Comparison of ENCODE assay signal across 8 mouse cellular contexts in the genomic region with DNA sequence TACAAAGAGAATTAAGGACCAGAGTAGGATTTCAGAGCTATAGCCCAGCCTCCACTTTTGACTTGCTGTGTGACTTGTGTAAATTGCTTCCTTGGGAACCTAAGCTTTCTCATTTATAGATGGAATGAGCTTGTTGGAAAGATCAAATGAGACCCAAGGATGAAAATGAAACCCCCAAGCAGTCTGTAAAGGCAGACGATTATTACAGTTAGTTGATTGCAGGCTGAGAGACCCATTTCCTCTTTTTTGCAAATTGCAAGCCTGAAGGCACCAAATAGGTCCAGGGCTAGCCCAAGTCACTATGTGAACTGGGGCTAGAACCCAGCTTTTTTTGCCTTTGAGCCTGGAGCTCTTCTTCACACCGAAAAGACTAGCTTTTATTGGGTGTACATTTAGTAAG. TPM values are rescaled to one million over a fixed set of nuclear protein-coding genes. Genes with fewer than 3 reads are reported as not detected.
A peak's percentile ranks its signal among the peaks of the same experiment; 100 is the strongest.
DNase-seq lines count a peak whose midpoint lies in the region; ATAC-seq and TF ChIP-seq lines count a peak whose summit lies in the region.

No protein-coding gene starts in this region.

- peak overlapping the region; percentile 62 to 95; a peak in 3 of 4 replicates for H3K27ac ChIP-seq in heart, embryonic 14.5 days (replicated peaks in 1 of 2; ENCODE audit: control insufficient read depth in 1 of 2, insufficient read depth in 1 of 2, low read depth in 2 of 2, low read length in 2 of 2)
- H3K27ac ChIP-seq in bone marrow, adult 2 months (ENCODE audit: control insufficient read depth, insufficient read depth, low read depth, low read length, poor library complexity): peak overlapping the region; percentile 3; the same call in 1 of the 2 replicates
- peak overlapping the region; percentile 67 for H3K27ac ChIP-seq in hindbrain, embryonic 13.5 days

- TF ChIP-seq POLR2A in bone marrow, adult 2 months (IDR thresholded peaks at IDR 0.05; ENCODE audit: borderline replicate concordance, control insufficient read depth, low read depth, low read length): no peak

- ATAC-seq in heart, embryonic 14.5 days (ENCODE audit: insufficient number of reproducible peaks, insufficient read depth, low FRiP score, low read depth): no peak
- ATAC-seq in hindbrain, embryonic 13.5 days (ENCODE audit: low FRiP score): no peak
- 0 out of 2 replicates have a peak, but pooled peaks have one; percentile 11 for ATAC-seq in megakaryocyte progenitor cell, adult 5-6 weeks (replicated peaks; ENCODE audit: poor library complexity)

- WGBS in heart, embryonic 14.5 days: 24% methylated on average over 2 of the region's 2 CpGs
- 13% methylated on average over 2 of the region's 2 CpGs for WGBS in bone marrow, adult 2 months
- WGBS in hindbrain, embryonic 13.5 days: 36% methylated on average over 2 of the region's 2 CpGs

- no peaks in the 10 kb centered on the region for H3K27me3 ChIP-seq in heart, embryonic 14.5 days (ENCODE audit: control insufficient read depth, insufficient read depth, low read length)
- H3K27me3 ChIP-seq in hindbrain, embryonic 13.5 days: 0 out of 2 replicates have a peak, but pooled peaks cover 4% of the 10 kb centered on the region

- no peak for DNase-seq in heart, adult 9 months (ENCODE audit: low spot score in 2 of 2)
- DNase-seq in urinary bladder, postnatal 14 days (ENCODE audit: low spot score): no peak
- no peak for DNase-seq in MN1 (ENCODE audit: low spot score)
- DNase-seq in spleen, adult 12 weeks (ENCODE audit: low spot score): no peak

- peak overlapping the region; percentile 54; the same call in 1 of the 2 replicates for H3K9ac ChIP-seq in heart, embryonic 14.5 days (ENCODE audit: low read length)
- no peak overlapping the region for H3K9ac ChIP-seq in hindbrain, embryonic 13.5 days

- H3K4me2 ChIP-seq in heart, embryonic 14.5 days (ENCODE audit: low read length): peak overlapping the region; percentile 72
- peak overlapping the region; percentile 41 for H3K4me2 ChIP-seq in hindbrain, embryonic 13.5 days

- TF ChIP-seq CTCF in bone marrow, adult 2 months (IDR thresholded peaks at IDR 0.05; ENCODE audit: control insufficient read depth, insufficient read depth, low read length): no peak

- H3K4me3 ChIP-seq in heart, embryonic 14.5 days (ENCODE audit: control insufficient read depth in 1 of 2, insufficient read depth in 1 of 2, low read depth in 1 of 2, low read length in 2 of 2): peak overlapping the region; percentile 4 to 54; a peak in 2 of 4 replicates
- no peak overlapping the region for H3K4me3 ChIP-seq in bone marrow, adult 2 months (replicated peaks; ENCODE audit: control insufficient read depth, low read depth, low read length)
- H3K4me3 ChIP-seq in hindbrain, embryonic 13.5 days: peak overlapping the region; percentile 64

- peaks cover 7 to 20% of the 10 kb centered on the region in 2 experiments for H3K4me1 ChIP-seq in heart, embryonic 14.5 days (ENCODE audit: control insufficient read depth in 2 of 2, insufficient read depth in 2 of 2, low read length in 2 of 2)
- peaks cover 5% of the 10 kb centered on the region for H3K4me1 ChIP-seq in bone marrow, adult 2 months (ENCODE audit: control insufficient read depth, insufficient read depth, low read length)
- 0 out of 2 replicates have a peak, but pooled peaks cover 2% of the 10 kb centered on the region for H3K4me1 ChIP-seq in hindbrain, embryonic 13.5 days (replicated peaks)

- H3K36me3 ChIP-seq in heart, embryonic 14.5 days (ENCODE audit: control insufficient read depth, insufficient read depth, low read length): no peaks in the 10 kb centered on the region
- H3K36me3 ChIP-seq in hindbrain, embryonic 13.5 days: no peaks in the 10 kb centered on the region

- H3K9me3 ChIP-seq in heart, embryonic 14.5 days (ENCODE audit: control insufficient read depth, low read length): no peaks in the 10 kb centered on the region
- no peaks in the 10 kb centered on the region for H3K9me3 ChIP-seq in hindbrain, embryonic 13.5 days

RNA-seq across cellular contexts. Expression of a gene that starts 5.8 kb away (rescaled TPM):
- 41.9 and 61.7 TPM in 2 replicates for polyA plus RNA-seq in heart, embryonic 14.5 days (2014; fragmentation: Nextera tagmentation; extraction: Ambion mirVana)
- polyA plus RNA-seq in bone marrow, adult 2 months (2011; ENCODE audit: insufficient read depth, insufficient read length, low replicate concordance, missing spikeins): 114 and 142 TPM in 2 replicates
- 9.7 and 10.0 TPM in 2 replicates for polyA plus RNA-seq in hindbrain, embryonic 13.5 days (2015; fragmentation: Nextera tagmentation; extraction: Ambion mirVana)
- 50.4 and 59.3 TPM in 2 replicates for total RNA-seq in megakaryocyte progenitor cell, adult 5-6 weeks (2015)
- total RNA-seq in megakaryocyte progenitor cell, adult 5-6 weeks (2017): 23.1 and 31.2 TPM in 2 replicates

RNA-seq across cellular contexts. Expression of a gene that starts 9.0 kb away (rescaled TPM):
- polyA plus RNA-seq in heart, embryonic 14.5 days (2014; fragmentation: Nextera tagmentation; extraction: Ambion mirVana): 21.3 and 25.5 TPM in 2 replicates
- 28.2 and 38.6 TPM in 2 replicates for polyA plus RNA-seq in bone marrow, adult 2 months (2011; ENCODE audit: insufficient read depth, insufficient read length, low replicate concordance, missing spikeins)
- polyA plus RNA-seq in hindbrain, embryonic 13.5 days (2015; fragmentation: Nextera tagmentation; extraction: Ambion mirVana): 17.5 and 20.8 TPM in 2 replicates
- total RNA-seq in megakaryocyte progenitor cell, adult 5-6 weeks (2015): 9.8 and 14.7 TPM in 2 replicates
- 6.7 and 7.1 TPM in 2 replicates for total RNA-seq in megakaryocyte progenitor cell, adult 5-6 weeks (2017)

RNA-seq across cellular contexts. Expression of a gene that starts 36.8 kb away (rescaled TPM):
- 26.7 and 29.2 TPM in 2 replicates for polyA plus RNA-seq in heart, embryonic 14.5 days (2014; fragmentation: Nextera tagmentation; extraction: Ambion mirVana)
- 86.0 and 162 TPM in 2 replicates for polyA plus RNA-seq in bone marrow, adult 2 months (2011; ENCODE audit: insufficient read depth, insufficient read length, low replicate concordance, missing spikeins)
- 7.6 and 11.6 TPM in 2 replicates for polyA plus RNA-seq in hindbrain, embryonic 13.5 days (2015; fragmentation: Nextera tagmentation; extraction: Ambion mirVana)
- total RNA-seq in megakaryocyte progenitor cell, adult 5-6 weeks (2015): 34.3 and 41.2 TPM in 2 replicates
- 63.1 and 89.4 TPM in 2 replicates for total RNA-seq in megakaryocyte progenitor cell, adult 5-6 weeks (2017)

Comparison
In these comparisons a context has a peak if more than half of its experiments do, and no peak if none do; other contexts are left out.
1. H3K27ac ChIP-seq: peak in every context shown above with its lines; median percentile 78 in heart, embryonic 14.5 days; 67 in hindbrain, embryonic 13.5 days; 3 in bone marrow, adult 2 months.